Mouse (Mus musculus): Measurements from ENCODE around the gene Ifrd2. TPM values are rescaled to one million over a fixed set of nuclear protein-coding genes. Genes with fewer than 3 reads are reported as not detected.
A peak's percentile ranks its signal among the peaks of the same experiment; 100 is the strongest.

Gene Ifrd2
- polyA plus RNA-seq, 1 experiment from 2014 or later: 40.2 TPM

DNA sequence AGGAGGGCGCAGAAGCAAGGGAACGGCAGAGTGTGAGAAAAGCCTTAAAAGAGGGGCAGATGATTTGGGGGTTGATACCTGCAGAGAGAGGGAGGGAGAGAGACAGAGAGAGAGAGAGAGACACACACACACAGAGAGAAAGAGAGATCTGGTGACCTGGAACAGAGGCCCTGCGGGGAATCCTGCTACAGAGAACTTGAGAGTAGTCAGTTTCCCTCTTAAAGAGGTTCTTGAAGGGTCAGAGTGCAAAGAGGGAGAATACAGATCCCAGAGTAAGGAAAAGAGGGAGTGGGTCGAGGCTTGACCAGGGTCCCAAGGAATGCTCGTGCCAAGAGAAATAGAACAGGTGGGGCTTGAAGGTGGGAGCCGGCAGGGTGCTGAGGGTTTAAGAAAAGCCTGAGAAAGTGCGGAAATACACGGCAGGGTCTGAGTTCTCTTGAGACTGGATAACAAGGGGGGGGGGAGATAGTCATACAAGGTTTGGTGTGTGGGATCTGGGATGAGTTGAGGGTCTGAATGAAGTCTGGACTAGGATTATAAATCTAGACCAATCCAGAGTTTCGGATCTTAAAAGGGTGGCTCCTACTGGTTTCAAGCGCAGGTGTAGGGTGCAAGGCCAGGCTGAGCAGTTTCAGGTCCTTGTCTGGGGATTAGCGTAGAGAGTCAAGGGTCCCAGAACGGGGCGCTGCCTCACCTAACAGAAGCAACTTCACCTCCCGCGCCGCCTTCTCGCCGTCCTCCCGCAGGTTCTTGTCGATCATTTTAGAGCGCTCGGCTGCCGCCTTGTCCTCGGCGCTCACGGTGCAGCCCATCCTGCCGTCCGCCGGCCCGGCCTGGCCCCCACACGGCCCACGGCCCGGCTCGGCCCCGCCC, 47.2 kb downstream of the Ifrd2 start:
- Histone ChIP-seq H3K27me3 (no peaks in the 10 kb centered on the region), H3K36me3 (peaks cover 6% of the 10 kb centered on the region; the same call in 1 of the 2 replicates), H3K27ac (peak overlapping the region; percentile 94), H3K4me2 (peak overlapping the region; percentile 100), H3K9me3 (no peaks in the 10 kb centered on the region), H3K4me3 (replicated peaks) (peak overlapping the region; percentile 78), H3K4me1 (replicated peaks) (peaks cover 57% of the 10 kb centered on the region), H3K9ac (replicated peaks) (peak overlapping the region; percentile 90)
- WGBS: 1% methylated on average over 35 of the region's 35 CpGs
- no peak for ATAC-seq (ENCODE audit: insufficient number of reproducible peaks, insufficient read depth, low FRiP score, low TSS enrichment, low read depth)

GRCm38 (mm10) chr9:107635279-107636028, 48.0 kb downstream of the Ifrd2 start, which contains the start of gene Gnai2:
Gene Gnai2, minus strand, starts transcription at chr9:107635367.
- 4% methylated on average over 38 of the region's 38 CpGs for WGBS
- Histone ChIP-seq H3K4me2 (peak within 1 kb of the TSS; percentile 100), H3K9ac (replicated peaks) (peak within 1 kb of the TSS; percentile 90)

DNA sequence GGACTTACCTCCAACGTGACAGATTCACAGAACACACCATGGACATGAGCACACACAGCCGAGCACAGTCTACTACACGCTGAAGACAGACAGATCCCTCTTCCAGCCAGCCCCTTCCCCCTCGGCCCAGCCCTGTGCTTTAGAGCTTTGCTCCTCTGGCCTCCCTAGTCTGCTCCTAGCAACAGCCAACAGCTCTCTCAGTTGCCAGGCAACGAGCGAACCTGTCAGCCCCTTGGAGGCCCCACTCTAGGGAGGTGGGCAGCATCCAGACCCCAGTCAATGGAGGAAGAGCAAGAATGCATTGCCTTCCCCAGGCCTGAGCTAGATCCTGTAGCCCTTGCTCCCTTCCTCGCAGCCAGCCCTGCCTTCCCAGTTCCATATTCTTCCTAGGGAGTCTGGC, 49.6 kb downstream of the Ifrd2 start:
- peak overlapping the region; percentile 42; the same call in 1 of the 2 replicates for H3K27ac ChIP-seq
- no peak overlapping the region; the same call in 1 of the 2 replicates for H3K9ac ChIP-seq (replicated peaks)
- H3K4me2 ChIP-seq: peak overlapping the region; percentile 23
- H3K4me1 ChIP-seq (replicated peaks): peaks cover 43% of the 10 kb centered on the region
- no peak overlapping the region for H3K4me3 ChIP-seq (replicated peaks)
- ATAC-seq (ENCODE audit: insufficient number of reproducible peaks, insufficient read depth, low FRiP score, low TSS enrichment, low read depth): no peak
- H3K9me3 ChIP-seq: no peaks in the 10 kb centered on the region
- no peaks in the 10 kb centered on the region for H3K27me3 ChIP-seq
- 33% methylated on average over 7 of the region's 7 CpGs for WGBS
- peaks cover 6% of the 10 kb centered on the region; the same call in 1 of the 2 replicates for H3K36me3 ChIP-seq

More at GRCm38 (mm10) chr9:107635279-107636028, 48.0 kb downstream of the Ifrd2 start, which contains the start of gene Gnai2:
- Histone ChIP-seq H3K36me3 (peaks cover 6% of the 10 kb centered on the region; the same call in 1 of the 2 replicates), H3K27ac (peak within 1 kb of the TSS; percentile 94), H3K4me3 (replicated peaks) (peak within 1 kb of the TSS; percentile 78), H3K27me3 (no peaks in the 10 kb centered on the region), H3K4me1 (replicated peaks) (peaks cover 50% of the 10 kb centered on the region), H3K9me3 (no peaks in the 10 kb centered on the region)
- ATAC-seq (ENCODE audit: insufficient number of reproducible peaks, insufficient read depth, low FRiP score, low TSS enrichment, low read depth): peak; percentile 96

- H3K27me3 ChIP-seq: no peaks in the 10 kb centered on the region
- no peak overlapping the region for H3K4me2 ChIP-seq
- no peak overlapping the region for H3K4me3 ChIP-seq (replicated peaks)
- no peaks in the 10 kb centered on the region for H3K36me3 ChIP-seq
- no peaks in the 10 kb centered on the region for H3K9me3 ChIP-seq
- no peak for ATAC-seq (ENCODE audit: insufficient number of reproducible peaks, insufficient read depth, low FRiP score, low TSS enrichment, low read depth)
- H3K27ac ChIP-seq: 0 out of 2 replicates have a peak overlapping the region, but pooled peaks have one; percentile 7
- no peak overlapping the region for H3K9ac ChIP-seq (replicated peaks)
- H3K4me1 ChIP-seq (replicated peaks): peaks cover 36% of the 10 kb centered on the region
- WGBS: 46% methylated on average over 8 of the region's 8 CpGs
These were observed 52.9 kb downstream of the Ifrd2 start for GRCm38 (mm10) chr9:107640257-107640772.

DNA sequence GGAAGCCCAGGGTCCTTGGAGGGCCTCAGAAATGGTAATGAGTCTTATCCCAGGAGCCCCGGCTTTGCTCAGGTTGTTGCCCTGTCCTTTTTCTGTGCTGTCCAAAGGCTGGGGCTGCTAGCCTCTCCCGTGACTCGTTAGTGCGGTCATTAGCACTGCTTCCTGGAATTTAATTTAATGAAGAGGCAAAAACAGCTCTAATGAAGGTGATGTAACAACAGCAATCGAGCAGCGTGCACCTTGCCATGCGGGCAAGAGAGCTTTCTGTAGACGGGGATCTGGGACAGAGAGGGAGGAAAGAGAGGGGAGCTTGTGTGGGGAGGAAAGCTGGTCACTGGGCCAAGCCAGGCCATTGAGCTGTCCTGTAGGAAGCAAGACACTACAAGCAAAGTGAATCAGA, 54.2 kb downstream of the Ifrd2 start:
- H3K4me2 ChIP-seq: no peak overlapping the region
- ATAC-seq (ENCODE audit: insufficient number of reproducible peaks, insufficient read depth, low FRiP score, low TSS enrichment, low read depth): no peak
- no peaks in the 10 kb centered on the region for H3K27me3 ChIP-seq
- peaks cover 28% of the 10 kb centered on the region for H3K4me1 ChIP-seq (replicated peaks)
- no peak overlapping the region for H3K27ac ChIP-seq
- no peaks in the 10 kb centered on the region for H3K36me3 ChIP-seq
- H3K4me3 ChIP-seq (replicated peaks): no peak overlapping the region
- 21% methylated on average over 8 of the region's 8 CpGs for WGBS
- peak overlapping the region; percentile 31 for H3K9ac ChIP-seq (replicated peaks)
- no peaks in the 10 kb centered on the region for H3K9me3 ChIP-seq

Other genes with a start within 250 kb of the Ifrd2 start
- 10.6 and 11.6 TPM in 2 replicates for gene Hemk1, start 249.3 kb upstream of the Ifrd2 start, polyA plus RNA-seq (2016; fragmentation: Nextera tagmentation; extraction: Ambion mirVana)
- 0.81 and 1.4 TPM in 2 replicates for gene 6430571L13Rik, start 247.0 kb upstream of the Ifrd2 start, polyA plus RNA-seq (2016; fragmentation: Nextera tagmentation; extraction: Ambion mirVana)
- gene Cacna2d2, start 188.0 kb upstream of the Ifrd2 start, polyA plus RNA-seq (2016; fragmentation: Nextera tagmentation; extraction: Ambion mirVana): 0.37 and 0.49 TPM in 2 replicates
- gene Tmem115, start 53.7 kb upstream of the Ifrd2 start, polyA plus RNA-seq (2016; fragmentation: Nextera tagmentation; extraction: Ambion mirVana): 47.0 and 47.7 TPM in 2 replicates
- 15.3 and 15.6 TPM in 2 replicates for gene Cyb561d2, start 45.4 kb upstream of the Ifrd2 start, polyA plus RNA-seq (2016; fragmentation: Nextera tagmentation; extraction: Ambion mirVana)
- 38.6 and 40.1 TPM in 2 replicates for gene Nprl2, start 45.4 kb upstream of the Ifrd2 start, polyA plus RNA-seq (2016; fragmentation: Nextera tagmentation; extraction: Ambion mirVana)
- gene Zmynd10, start 40.3 kb upstream of the Ifrd2 start, polyA plus RNA-seq (2016; fragmentation: Nextera tagmentation; extraction: Ambion mirVana): 1.2 and 1.7 TPM in 2 replicates
- 59.8 and 64.8 TPM in 2 replicates for gene Rassf1, start 36.1 kb upstream of the Ifrd2 start, polyA plus RNA-seq (2016; fragmentation: Nextera tagmentation; extraction: Ambion mirVana)
- gene Tusc2, start 24.4 kb upstream of the Ifrd2 start, polyA plus RNA-seq (2016; fragmentation: Nextera tagmentation; extraction: Ambion mirVana): 50.6 and 52.6 TPM in 2 replicates
- 127 and 128 TPM in 2 replicates for gene Hyal2, start 19.7 kb upstream of the Ifrd2 start, polyA plus RNA-seq (2016; fragmentation: Nextera tagmentation; extraction: Ambion mirVana)
- 13.7 and 14.9 TPM in 2 replicates for gene Hyal1, start 10.7 kb upstream of the Ifrd2 start, polyA plus RNA-seq (2016; fragmentation: Nextera tagmentation; extraction: Ambion mirVana)
- gene Naa80, start 8.8 kb upstream of the Ifrd2 start, polyA plus RNA-seq (2016; fragmentation: Nextera tagmentation; extraction: Ambion mirVana): 14.3 and 16.1 TPM in 2 replicates
- 1.3 and 1.4 TPM in 2 replicates for gene Hyal3, start 6.8 kb upstream of the Ifrd2 start, polyA plus RNA-seq (2016; fragmentation: Nextera tagmentation; extraction: Ambion mirVana)
- 8.1 and 9.1 TPM in 2 replicates for gene Sema3b, start 21.6 kb downstream of the Ifrd2 start, polyA plus RNA-seq (2016; fragmentation: Nextera tagmentation; extraction: Ambion mirVana)
- 400 and 416 TPM in 2 replicates for gene Gnai2, start 47.7 kb downstream of the Ifrd2 start, polyA plus RNA-seq (2016; fragmentation: Nextera tagmentation; extraction: Ambion mirVana)
- 3.5 and 5.0 TPM in 2 replicates for gene Slc38a3, start 81.9 kb downstream of the Ifrd2 start, polyA plus RNA-seq (2016; fragmentation: Nextera tagmentation; extraction: Ambion mirVana)
- 2.1 and 2.2 TPM in 2 replicates for gene Gnat1, start 92.1 kb downstream of the Ifrd2 start, polyA plus RNA-seq (2016; fragmentation: Nextera tagmentation; extraction: Ambion mirVana)
- gene Sema3f, start 122.8 kb downstream of the Ifrd2 start, polyA plus RNA-seq (2016; fragmentation: Nextera tagmentation; extraction: Ambion mirVana): 47.6 and 53.5 TPM in 2 replicates
- gene Rbm5, start 183.4 kb downstream of the Ifrd2 start, polyA plus RNA-seq (2016; fragmentation: Nextera tagmentation; extraction: Ambion mirVana): 232 and 239 TPM in 2 replicates

Measured in limb, embryonic 12.5 days (tissue).